Mouse (Mus musculus) myocyte (in vitro differentiated cells): ENCODE measurements around the gene 1700057G04Rik. TPM values are rescaled to one million over a fixed set of nuclear protein-coding genes. Genes with fewer than 3 reads are reported as not detected.

Experiments
- H3K27me3 ChIP-seq: one replicate; pipeline ENCODE4 v1.6.1; 2011; ENCODE audit not compliant: control insufficient read depth, insufficient read depth, insufficient read length
- H3K36me3 ChIP-seq: one replicate; pipeline ENCODE4 v1.6.1; 2011; ENCODE audit not compliant: control insufficient read depth, insufficient read depth
- H3K4me2 ChIP-seq: one replicate; pipeline ENCODE4 v1.6.1; 2011; ENCODE audit warnings: low read depth, control low read depth
- H3K4me3 ChIP-seq: one replicate; pipeline ENCODE4 v1.5.1; 2011; ENCODE audit warnings: mild to moderate bottlenecking, control low read depth, moderate library complexity
- H3K79me2 ChIP-seq: one replicate; pipeline ENCODE4 v1.6.1; 2011; ENCODE audit not compliant: control insufficient read depth, insufficient read depth
- H3ac ChIP-seq: one replicate; pipeline ENCODE4 v1.6.1; 2011; ENCODE audit not compliant: control insufficient read depth, insufficient read length
- CEBPB ChIP-seq: IDR thresholded peaks from 2 replicates; pipeline ENCODE4 v1.6.1; 2011; ENCODE audit warnings: mild to moderate bottlenecking, moderate library complexity; ENCODE audit not compliant: poor library complexity, insufficient read depth, severe bottlenecking
- E2F4 ChIP-seq: IDR thresholded peaks from one replicate; pipeline ENCODE4 v1.6.1; 2011; ENCODE audit warnings: mild to moderate bottlenecking, control low read depth, moderate library complexity; ENCODE audit not compliant: insufficient read depth
- MAX ChIP-seq: IDR thresholded peaks from one replicate; pipeline ENCODE4 v1.6.1; 2011; ENCODE audit warnings: low read depth, mild to moderate bottlenecking, control low read depth
- MYOD1 ChIP-seq, 3 experiments: IDR thresholded peaks; one replicate each; pipeline ENCODE4 v1.6.1; 2011; ENCODE audit warnings: control low read depth in 2 of 3, low read depth in 2 of 3, mild to moderate bottlenecking in 2 of 3, moderate library complexity in 1 of 3; ENCODE audit not compliant: insufficient read length in 2 of 3, control insufficient read depth in 1 of 3
- MYOG ChIP-seq, 3 experiments: IDR thresholded peaks; one replicate each; pipeline ENCODE4 v1.6.1; 2011; ENCODE audit warnings: control low read depth in 2 of 3, low read depth in 2 of 3, mild to moderate bottlenecking in 2 of 3; ENCODE audit not compliant: insufficient read length in 2 of 3, control insufficient read depth in 1 of 3, insufficient read depth in 1 of 3
- POLR2A ChIP-seq: IDR thresholded peaks from one replicate; pipeline ENCODE4 v1.6.1; 2011; ENCODE audit warnings: low read depth, mild to moderate bottlenecking, control low read depth, moderate library complexity; ENCODE audit not compliant: insufficient read length
- POLR2AphosphoS2 ChIP-seq: IDR thresholded peaks from one replicate; pipeline ENCODE4 v1.6.1; 2011; ENCODE audit warnings: low read depth, control low read depth; ENCODE audit not compliant: insufficient read length
- REST ChIP-seq: IDR thresholded peaks from one replicate; pipeline ENCODE4 v1.6.1; 2011; ENCODE audit warnings: mild to moderate bottlenecking, control low read depth, moderate library complexity; ENCODE audit not compliant: insufficient read depth, insufficient read length
- SRF ChIP-seq: IDR thresholded peaks from one replicate; pipeline ENCODE4 v1.6.1; 2011; ENCODE audit warnings: low read depth; ENCODE audit not compliant: control insufficient read depth, insufficient read length
- TCF12 ChIP-seq: IDR thresholded peaks from one replicate; pipeline ENCODE4 v1.6.1; 2011; ENCODE audit warnings: mild to moderate bottlenecking, control low read depth; ENCODE audit not compliant: poor library complexity, insufficient read depth, severe bottlenecking
- TCF3 ChIP-seq: IDR thresholded peaks from one replicate; pipeline ENCODE4 v1.6.1; 2011; ENCODE audit warnings: low read depth, control low read depth; ENCODE audit not compliant: insufficient read length
- USF1 ChIP-seq: IDR thresholded peaks from one replicate; pipeline ENCODE4 v1.6.1; 2011; ENCODE audit warnings: low read depth, mild to moderate bottlenecking, control low read depth, moderate library complexity
- polyA plus RNA-seq: library from polyadenylated mRNA; unstranded; fragments of >200 nt; fragmentation: generic; extraction: Trizol; gene quantifications from one replicate; pipeline ENCODE4 v1.2.1, GENCODE M21; 2012; ENCODE audit warnings: missing spikeins

The 1700057G04Rik gene
- polyA plus RNA-seq, 1 experiment = 0.12 TPM

- no peaks in the 10 kb centered on the region for H3K27me3 ChIP-seq
- H3K4me2 ChIP-seq = peak overlapping the region; percentile 78
- TF ChIP-seq TCF12 (no peak), USF1 (peak; percentile 22), SRF (no peak)
- peaks cover 10% of the 10 kb centered on the region for H3K36me3 ChIP-seq
- H3K79me2 ChIP-seq = peaks cover 13% of the 10 kb centered on the region
- no peak overlapping the region for H3ac ChIP-seq
- H3K4me3 ChIP-seq = no peak overlapping the region
Observed at GRCm38 (mm10) chr9:92273956-92274762, 35.0 kb upstream of the 1700057G04Rik start.

GRCm38 (mm10) chr9:92275486-92276207 lies 33.5 kb upstream of the 1700057G04Rik start, which contains the start of gene Plscr2:
Plscr2 (plus strand) TSS chr9:92275602.
- Histone ChIP-seq H3K36me3 (peaks cover 1% of the 10 kb centered on the region), H3K4me2 (peak within 1 kb of the TSS; percentile 78), H3K27me3 (no peaks in the 10 kb centered on the region), H3K79me2 (peaks cover 13% of the 10 kb centered on the region), H3ac (no peak within 1 kb of the TSS), H3K4me3 (peak within 1 kb of the TSS; percentile 16)
- TF ChIP-seq TCF12 (no peak), SRF (no peak), MYOG (IDR thresholded peaks at IDR 0.05; ENCODE audit: control insufficient read depth in 1 of 3, insufficient read depth in 1 of 3, insufficient read length in 2 of 3, low read depth in 2 of 3) (no peak), TCF3 (no peak), E2F4 (no peak), POLR2AphosphoS2 (no peak), CEBPB (no peak), USF1 (no peak), MAX (no peak), POLR2A (no peak), MYOD1 (IDR thresholded peaks at IDR 0.05; ENCODE audit: control insufficient read depth in 1 of 3, insufficient read length in 2 of 3, low read depth in 2 of 3) (no peak), REST (no peak)

GRCm38 (mm10) chr9:92276360-92276759 lies 32.8 kb upstream of the 1700057G04Rik start:
- Histone ChIP-seq H3K79me2 (peaks cover 13% of the 10 kb centered on the region), H3K36me3 (no peaks in the 10 kb centered on the region), H3K4me2 (peak overlapping the region; percentile 78), H3ac (no peak overlapping the region), H3K27me3 (no peaks in the 10 kb centered on the region), H3K4me3 (peak overlapping the region; percentile 16)
- no peak for TF ChIP-seq E2F4
- TF ChIP-seq USF1 = no peak
- no peak for TF ChIP-seq POLR2AphosphoS2
- TF ChIP-seq MYOG (IDR thresholded peaks at IDR 0.05; ENCODE audit: control insufficient read depth in 1 of 3, insufficient read depth in 1 of 3, insufficient read length in 2 of 3, low read depth in 2 of 3) = no peak
- no peak for TF ChIP-seq REST
- no peak for TF ChIP-seq MAX
- TF ChIP-seq POLR2A = no peak
- no peak for TF ChIP-seq SRF
- no peak for TF ChIP-seq MYOD1 (IDR thresholded peaks at IDR 0.05; ENCODE audit: control insufficient read depth in 1 of 3, insufficient read length in 2 of 3, low read depth in 2 of 3)
- TF ChIP-seq TCF12 = no peak
- TF ChIP-seq TCF3 = no peak

DNA sequence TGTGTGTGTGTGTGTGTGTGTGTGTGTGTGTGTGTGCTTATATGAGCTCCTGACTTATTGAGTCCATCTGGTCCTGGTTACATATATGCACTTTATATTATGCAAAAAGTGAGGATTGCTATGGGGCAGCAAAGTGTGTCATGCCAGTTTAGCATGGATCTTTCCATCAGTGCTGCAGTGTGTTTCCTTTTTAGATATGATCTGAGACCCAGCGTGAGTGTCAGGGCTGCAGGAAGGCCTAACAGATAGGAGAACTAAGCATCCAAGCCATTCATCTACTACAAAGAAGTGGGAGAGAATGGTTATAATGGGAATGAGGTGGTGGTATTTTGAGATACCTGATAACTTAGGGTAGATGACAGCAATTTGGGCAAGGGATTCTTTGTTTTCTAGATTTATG lies 29.1 kb upstream of the 1700057G04Rik start:
- TF ChIP-seq TCF12 (no peak), TCF3 (no peak), MYOD1 (IDR thresholded peaks at IDR 0.05; ENCODE audit: control insufficient read depth in 1 of 3, insufficient read length in 2 of 3, low read depth in 2 of 3) (no peak), POLR2A (no peak), CEBPB (no peak), MAX (no peak), SRF (no peak), USF1 (no peak), REST (no peak), POLR2AphosphoS2 (no peak), MYOG (IDR thresholded peaks at IDR 0.05; ENCODE audit: control insufficient read depth in 1 of 3, insufficient read depth in 1 of 3, insufficient read length in 2 of 3, low read depth in 2 of 3) (no peak), E2F4 (no peak)
- Histone ChIP-seq H3K36me3 (no peaks in the 10 kb centered on the region), H3K4me2 (no peak overlapping the region), H3K4me3 (no peak overlapping the region), H3ac (no peak overlapping the region), H3K27me3 (no peaks in the 10 kb centered on the region), H3K79me2 (peaks cover 13% of the 10 kb centered on the region)
